Mouse (Mus musculus) right cerebral cortex, adult 2 months (tissue): ENCODE data around the gene Ddx39b.

Source experiments
- DNase-seq, 2 experiments: peaks; one replicate each; pipeline ENCODE4 v3.0.0; 2021 to 2022; ENCODE audit warnings: low spot score in 2 of 2

The Ddx39b gene

GRCm38 (mm10) chr17:35243086-35243485, 1.5 kb downstream of the Ddx39b start:
- peak in 1 of 2 experiments; percentile 59 for DNase-seq

GRCm38 (mm10) chr17:35244999-35245398, 3.5 kb downstream of the Ddx39b start:
- no peak for DNase-seq

- DNase-seq: no peak
Measured at GRCm38 (mm10) chr17:35245731-35246623, 4.4 kb downstream of the Ddx39b start.

GRCm38 (mm10) chr17:35247144-35247543, 5.6 kb downstream of the Ddx39b start:
- DNase-seq: no peak

GRCm38 (mm10) chr17:35248986-35249385, 7.4 kb downstream of the Ddx39b start:
- no peak for DNase-seq

- DNase-seq: no peak
Measured at GRCm38 (mm10) chr17:35249451-35250197, 8.1 kb downstream of the Ddx39b start.

- DNase-seq: no peak
Measured at GRCm38 (mm10) chr17:35250348-35251120, 9.0 kb downstream of the Ddx39b start.

- no peak for DNase-seq
Measured at GRCm38 (mm10) chr17:35251162-35251719, 9.7 kb downstream of the Ddx39b start.

- no peak for DNase-seq
Measured at GRCm38 (mm10) chr17:35251981-35252380, 10.4 kb downstream of the Ddx39b start.

- DNase-seq: no peak
Measured at GRCm38 (mm10) chr17:35252619-35253292, 11.2 kb downstream of the Ddx39b start.

- DNase-seq: no peak
Measured at GRCm38 (mm10) chr17:35253293-35254093, 11.9 kb downstream of the Ddx39b start.

- peak in 1 of 2 experiments; percentile 64 for DNase-seq
Measured at GRCm38 (mm10) chr17:35254241-35255098, 12.9 kb downstream of the Ddx39b start.

GRCm38 (mm10) chr17:35255301-35255700, 13.8 kb downstream of the Ddx39b start:
- DNase-seq: no peak

- no peak for DNase-seq
Measured at GRCm38 (mm10) chr17:35255704-35256103, 14.2 kb downstream of the Ddx39b start.

GRCm38 (mm10) chr17:35257378-35257777, 15.8 kb downstream of the Ddx39b start:
- DNase-seq: no peak

GRCm38 (mm10) chr17:35257824-35258491, 16.4 kb downstream of the Ddx39b start:
- peak; percentile 95 to 96 for DNase-seq

GRCm38 (mm10) chr17:35258492-35259478, 17.2 kb downstream of the Ddx39b start:
- DNase-seq: no peak
